Mouse (Mus musculus) gastrocnemius, adult 8-10 months (tissue): ENCODE results near the gene Mpdu1. TPM values are rescaled to one million over a fixed set of nuclear protein-coding genes. Genes with fewer than 3 reads are reported as not detected.

Source experiments
- DNase-seq, 2 experiments: peaks; one replicate each; pipeline ENCODE4 v3.0.0; 2022; ENCODE audit warnings: low spot score in 2 of 2
- total RNA-seq, 4 experiments: library from RNA; stranded (reverse); gene quantifications; 2 replicates each; pipeline ENCODE4 v1.2.4; 2022

Gene Mpdu1
- total RNA-seq, 4 experiments from 2014 or later, result 7.3 to 8.8 (median 8.3) TPM

DNA sequence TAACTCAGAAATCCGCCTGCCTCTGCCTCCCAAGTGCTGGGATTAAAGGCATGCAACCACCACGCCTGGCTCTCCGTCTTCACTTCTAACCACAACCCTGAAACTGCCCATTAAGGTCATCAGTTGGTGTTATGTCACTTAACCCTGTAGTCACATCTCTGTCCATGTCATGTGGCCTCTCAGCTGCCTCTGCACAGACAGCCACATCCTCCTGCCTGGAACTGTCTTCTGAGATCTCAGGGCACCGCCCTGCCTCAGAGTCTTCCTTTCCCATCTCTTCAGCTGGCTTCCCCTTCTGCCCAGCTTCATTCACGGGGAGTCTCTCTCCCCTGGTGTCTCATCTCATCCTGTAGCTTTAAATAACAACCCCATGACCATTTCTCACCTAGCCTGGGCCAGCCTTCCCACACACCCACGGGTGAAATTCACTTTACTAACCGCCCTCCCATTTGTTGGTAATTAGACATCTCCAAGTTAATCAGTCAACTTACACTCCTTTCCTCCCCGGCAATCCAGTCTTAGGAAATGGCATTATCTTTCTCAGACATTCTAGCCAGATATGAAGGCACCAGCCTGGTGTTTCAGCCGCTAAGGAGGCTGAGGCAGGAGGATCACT lies 29.9 kb upstream of the Mpdu1 start:
- no peak for DNase-seq

- no peak for DNase-seq
Observed at GRCm38 (mm10) chr11:69689891-69690290, 27.4 kb upstream of the Mpdu1 start.

GRCm38 (mm10) chr11:69687061-69687460 lies 24.6 kb upstream of the Mpdu1 start:
- no peak for DNase-seq

DNA sequence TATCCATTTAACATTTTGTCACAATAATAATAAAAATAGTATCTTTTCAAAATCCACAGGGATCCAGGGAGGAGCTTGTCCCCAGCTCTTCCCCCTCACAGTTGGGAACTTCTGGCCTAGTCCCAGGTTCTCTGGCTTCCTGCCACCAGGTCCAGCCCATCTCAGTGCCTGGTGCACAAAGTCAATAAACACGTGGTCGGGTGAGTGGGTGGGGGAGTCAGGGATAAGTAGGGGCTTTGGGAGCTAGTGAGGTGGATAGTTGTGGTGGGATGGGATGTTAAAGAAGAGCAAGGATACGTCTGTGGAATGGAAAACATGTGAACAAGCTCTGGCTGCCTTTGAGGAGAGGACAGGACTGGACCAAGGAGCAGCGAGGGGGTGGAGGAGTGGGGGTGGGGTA lies 23.9 kb upstream of the Mpdu1 start:
- DNase-seq, result peak; percentile 67 to 80

- DNase-seq, result peak; percentile 71 to 83
Observed at GRCm38 (mm10) chr11:69685526-69686148, 23.2 kb upstream of the Mpdu1 start, which contains the start of gene Tnfsf13. Gene Tnfsf13 (minus strand): TSS chr11:69685784.

DNA sequence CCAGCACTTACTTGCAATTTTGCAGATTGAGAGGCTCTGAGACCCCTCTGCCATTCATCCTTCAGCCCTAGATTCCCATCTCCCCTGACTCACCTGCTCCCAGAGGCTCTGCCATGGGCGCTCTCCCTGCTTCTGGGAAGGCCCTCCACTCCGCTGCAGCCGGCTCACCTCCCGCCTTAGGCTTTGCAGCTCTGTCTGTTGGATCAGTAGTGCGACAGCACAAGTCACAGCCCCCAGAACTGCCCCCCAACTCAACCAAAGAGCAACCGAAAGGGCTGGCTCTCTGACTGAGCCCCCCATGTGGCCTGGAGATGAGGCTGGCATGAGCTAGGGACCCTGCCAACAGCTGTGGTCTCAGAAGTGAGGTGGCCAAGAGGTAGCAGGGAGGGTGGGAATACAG lies 22.5 kb upstream of the Mpdu1 start:
- DNase-seq, result no peak

- no peak for DNase-seq
Observed at GRCm38 (mm10) chr11:69684128-69684745, 21.8 kb upstream of the Mpdu1 start.

DNA sequence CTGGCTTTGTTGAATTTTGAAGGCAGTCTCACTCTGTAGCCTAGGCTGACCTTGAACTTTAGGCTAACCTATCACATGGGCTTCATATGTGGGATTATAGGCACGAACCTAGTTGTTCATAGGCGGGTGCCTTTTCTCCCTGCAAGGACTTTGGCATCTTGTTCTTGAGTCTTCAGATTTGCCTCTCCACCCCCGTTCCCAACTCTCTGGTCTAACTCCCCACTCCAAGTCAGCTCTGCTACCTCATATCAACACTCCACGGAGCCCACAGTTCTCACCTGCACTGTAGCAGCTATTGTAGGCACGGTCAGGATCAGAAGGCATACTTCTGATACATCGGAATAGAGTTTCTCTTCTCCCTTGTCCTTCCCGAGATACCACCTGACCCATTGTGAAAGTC lies 21.1 kb upstream of the Mpdu1 start:
- DNase-seq, result no peak

DNA sequence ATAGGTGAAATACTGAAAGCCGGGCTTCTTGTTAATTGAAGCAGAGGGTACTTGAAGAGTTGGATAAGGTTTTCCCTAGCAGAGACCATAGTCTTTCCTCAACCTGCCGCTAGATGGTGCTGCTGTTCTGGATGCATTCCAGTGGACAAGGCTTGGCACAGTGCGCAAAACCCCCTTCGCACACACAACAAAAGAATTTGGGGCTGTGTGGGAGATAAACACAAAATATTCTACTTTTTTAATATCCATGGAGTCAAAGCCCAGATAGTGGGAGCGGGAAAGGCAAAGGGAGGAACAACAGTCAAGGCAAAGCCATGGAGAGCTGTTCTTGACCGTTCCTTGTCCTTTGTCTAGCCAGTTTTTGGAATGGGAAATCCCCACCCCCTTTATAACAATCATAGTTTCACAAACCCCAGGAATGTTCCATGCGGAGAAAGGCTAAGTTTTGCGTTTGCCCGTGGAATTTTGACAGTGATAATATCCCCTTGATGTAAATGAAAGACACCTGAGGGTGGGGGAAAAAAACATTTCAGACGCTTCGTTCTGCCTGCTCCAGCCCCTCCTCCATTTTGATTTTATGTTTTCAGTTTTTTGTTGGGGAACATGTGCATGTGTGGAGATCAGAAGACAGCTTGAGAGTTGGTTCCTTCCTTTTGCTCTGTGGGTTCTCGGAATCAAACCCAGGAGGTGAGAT lies 20.5 kb upstream of the Mpdu1 start:
- peak; percentile 69 to 71 for DNase-seq

DNA sequence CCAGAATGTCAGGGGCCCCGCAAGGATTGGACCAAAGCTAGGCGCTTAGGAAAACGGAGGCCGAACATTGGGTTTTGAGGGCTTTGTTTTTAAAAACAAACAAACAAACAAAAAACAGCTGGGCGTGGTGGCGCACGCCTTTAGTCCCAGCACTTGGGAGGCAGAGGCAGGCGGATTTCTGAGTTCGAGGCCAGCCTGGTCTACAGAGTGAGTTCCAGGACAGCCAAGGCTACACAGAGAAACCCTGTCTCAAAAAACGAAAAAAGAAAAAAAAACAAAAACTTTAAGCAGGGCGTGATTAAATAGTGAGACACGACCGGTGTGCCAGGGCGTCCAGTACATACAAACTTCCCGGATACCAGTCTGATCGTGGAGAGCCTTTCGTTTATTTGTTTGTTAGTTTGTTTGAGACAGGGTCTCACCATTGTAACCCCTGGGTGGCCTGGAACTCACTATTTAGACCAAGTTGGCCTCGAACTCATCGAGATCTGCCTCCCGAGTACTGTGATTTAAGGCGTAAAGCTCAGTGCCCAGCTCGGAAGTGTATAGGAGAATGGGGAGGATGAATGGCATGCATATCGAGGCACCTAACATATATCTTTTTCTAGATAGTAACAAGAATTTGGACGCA lies 19.9 kb upstream of the Mpdu1 start:
- no peak for DNase-seq

DNA sequence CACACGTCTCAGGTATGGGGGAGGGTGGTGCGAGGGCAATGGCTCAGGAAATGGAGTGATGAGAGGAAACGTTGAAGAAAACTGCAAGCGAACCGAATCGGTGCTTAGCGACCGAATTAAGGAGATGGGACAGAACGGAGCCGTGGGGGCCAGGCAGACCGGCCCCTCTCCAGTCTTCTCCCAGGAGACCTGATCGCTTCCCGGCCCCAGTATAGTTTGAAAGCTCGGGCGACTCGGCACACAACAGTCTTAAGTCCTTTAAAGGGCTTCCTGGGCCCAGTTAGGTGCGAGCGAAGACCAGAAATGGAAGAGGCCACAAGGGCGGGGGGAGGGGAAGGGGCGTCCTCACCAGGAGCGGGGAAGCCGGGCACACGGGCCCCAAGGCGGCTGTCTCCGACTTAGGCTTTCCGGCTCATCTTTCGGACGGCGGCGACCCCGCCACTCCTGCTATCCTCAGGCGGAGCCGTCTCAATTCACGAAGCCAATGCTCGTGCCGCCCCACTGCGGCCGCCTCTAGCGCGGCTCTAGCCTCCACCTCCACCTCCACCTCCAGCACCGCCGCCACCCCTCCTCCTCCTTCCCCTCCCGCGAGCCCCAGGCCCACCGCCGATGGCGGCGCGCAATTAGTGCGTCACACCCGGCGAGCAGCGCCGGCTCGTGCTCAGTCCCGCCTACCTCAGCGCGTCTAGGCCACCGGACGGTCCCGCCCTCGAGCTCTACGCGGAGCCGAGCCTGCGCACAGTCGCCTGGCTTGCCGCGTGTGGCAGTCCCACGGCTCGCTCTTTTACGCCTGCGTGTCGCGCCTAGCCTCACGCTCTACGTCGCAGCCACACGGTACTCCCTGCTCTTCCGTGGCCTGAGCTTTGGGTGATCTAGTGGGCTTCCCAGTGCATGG lies 19.1 kb upstream of the Mpdu1 start, which contains the start of gene Senp3:
TSS of gene Senp3 (minus strand) at position 771 of the 895 bp plus-strand sequence.
- peak; percentile 89 to 96 for DNase-seq

GRCm38 (mm10) chr11:69680136-69680855 lies 17.9 kb upstream of the Mpdu1 start:
- DNase-seq, result no peak

DNA sequence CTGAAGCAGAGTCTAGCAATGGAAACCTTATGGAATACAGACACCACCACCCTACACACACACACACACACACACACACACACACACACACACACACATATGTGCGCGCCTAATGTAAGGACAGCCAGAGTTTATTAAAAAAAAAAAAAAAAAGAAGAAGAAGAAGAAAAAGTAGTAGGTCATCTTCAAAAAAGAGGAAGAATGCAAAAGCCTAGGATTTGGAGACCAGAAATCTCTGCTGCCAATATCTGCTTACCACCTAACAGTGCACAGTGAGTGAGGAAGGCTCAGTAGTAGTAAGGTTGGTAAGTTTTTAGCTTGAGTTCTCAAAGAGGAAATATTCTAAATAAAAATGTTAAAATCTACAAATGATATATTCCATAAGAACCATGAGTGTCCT lies 16.7 kb upstream of the Mpdu1 start:
- DNase-seq, result no peak

- peak; percentile 100 for DNase-seq
Observed at GRCm38 (mm10) chr11:69672211-69672706, 9.8 kb upstream of the Mpdu1 start, which contains the start of gene Eif4a1. Gene Eif4a1 (minus strand): TSS chr11:69672423.

DNA sequence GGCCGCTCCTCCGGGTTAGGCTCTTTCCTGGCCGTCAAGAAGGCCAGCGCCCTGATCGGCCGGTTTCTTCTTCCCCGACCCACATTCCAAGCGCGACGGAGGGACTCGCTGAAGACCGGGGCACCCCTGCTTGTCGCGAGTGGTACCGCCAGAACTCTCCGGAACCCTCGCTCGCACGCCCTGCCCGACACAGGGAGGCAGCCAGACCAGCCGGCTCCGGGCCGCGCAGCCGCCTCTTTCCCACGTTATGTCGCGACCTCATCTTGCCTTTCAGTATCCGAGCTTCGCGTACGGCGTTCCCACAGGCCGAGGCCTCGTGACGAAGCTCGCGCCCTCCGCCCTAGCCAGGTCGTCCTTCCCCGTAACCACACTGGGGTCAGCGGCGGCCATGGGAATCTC lies 9.3 kb upstream of the Mpdu1 start:
- no peak for DNase-seq

DNA sequence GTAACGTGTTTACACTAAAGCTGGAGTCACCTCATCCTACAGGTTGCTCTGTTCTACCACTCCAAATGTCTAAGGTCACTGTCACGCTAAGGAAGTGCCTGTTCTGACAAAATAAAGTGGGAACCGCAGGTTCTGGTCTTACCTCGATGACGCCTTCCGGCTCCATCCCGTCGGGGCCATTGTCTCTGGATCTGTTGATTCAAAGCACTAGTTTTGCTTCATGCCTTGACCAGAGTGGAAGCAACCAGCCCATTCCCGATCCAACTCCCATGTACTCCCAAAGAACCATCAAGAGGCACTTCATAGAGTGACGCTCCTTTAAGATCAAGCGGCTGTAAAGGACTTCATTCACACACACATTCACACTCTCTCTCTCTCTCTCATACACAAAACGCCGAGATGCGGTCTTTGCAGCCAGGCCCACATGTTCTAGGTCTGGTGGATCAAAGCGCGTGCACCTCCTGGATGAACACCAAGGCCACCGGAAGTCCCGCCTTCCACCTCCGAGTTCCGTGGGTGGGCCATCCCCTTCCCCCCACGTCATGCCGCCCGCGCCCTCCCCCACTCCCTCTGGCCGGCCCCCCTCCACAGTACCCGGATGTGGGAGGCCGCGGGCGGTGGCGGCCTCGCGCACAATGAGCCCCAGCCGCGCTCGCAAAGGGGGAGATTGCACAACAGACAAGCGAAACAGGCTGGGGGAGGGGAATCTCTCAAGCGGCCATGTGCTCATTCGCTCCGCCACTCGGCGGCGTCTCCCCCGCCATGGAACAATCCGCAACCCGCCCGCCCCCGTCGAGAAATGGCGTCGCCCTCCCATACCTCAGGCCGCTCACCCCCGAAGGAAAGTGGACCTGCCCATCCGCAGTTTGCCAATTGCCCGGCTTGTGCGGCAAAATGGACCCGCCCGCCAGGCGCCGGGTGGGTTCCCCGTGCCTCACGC lies 8.6 kb upstream of the Mpdu1 start:
- DNase-seq, result peak; percentile 89 to 93

DNA sequence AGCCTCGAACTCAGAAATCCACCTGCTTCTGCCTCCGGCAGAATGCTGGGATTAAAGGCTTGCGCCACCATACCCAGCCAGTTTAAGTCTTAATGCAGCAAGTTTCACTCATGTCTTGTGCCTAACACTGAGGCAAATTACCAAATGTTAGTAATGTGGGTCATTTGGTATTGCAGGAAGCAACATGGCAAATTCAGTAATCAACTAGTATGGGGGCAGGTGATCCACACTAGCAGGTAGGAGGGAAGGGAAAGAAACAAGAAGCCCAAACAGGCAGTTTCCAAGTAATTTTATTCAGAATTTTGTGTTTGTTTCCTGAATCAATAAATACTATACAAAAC lies 4.2 kb upstream of the Mpdu1 start:
- no peak for DNase-seq

GRCm38 (mm10) chr11:69665961-69666664 lies 3.7 kb upstream of the Mpdu1 start, which contains the start of gene Cd68:
Gene Cd68 (minus strand): TSS chr11:69666153.
- no peak for DNase-seq
